Mouse (Mus musculus) stomach, embryonic 16.5 days (tissue): ENCODE results near the gene A930004D18Rik. TPM values are rescaled to one million over a fixed set of nuclear protein-coding genes. Genes with fewer than 3 reads are reported as not detected.
"Not testable (repeated sequence)": the region's sequence is repeated elsewhere in the genome, so short reads cannot be mapped to it uniquely, and the experiment has no call there.

Experiments used
- ATAC-seq: fragments of 200-750 bp; cut with Nextera tagmentation; 2 replicates; pipeline ENCODE4 v1.8.0; 2017; ENCODE audit warnings: moderate number of reproducible peaks, moderate TSS enrichment; ENCODE audit not compliant: insufficient read depth, low FRiP score
- H3K27ac ChIP-seq: fragments of 300-500 bp; sonication (generic); 2 replicates; pipeline ENCODE4 v1.5.1; 2014; ENCODE audit warnings: low read length
- H3K27me3 ChIP-seq: fragments of 300-500 bp; sonication (generic); 2 replicates; pipeline ENCODE4 v1.6.1; 2014; ENCODE audit warnings: low read length, control low read depth, mixed read lengths; ENCODE audit not compliant: control insufficient read depth, insufficient read depth
- H3K36me3 ChIP-seq: fragments of 300-500 bp; sonication (generic); 2 replicates; pipeline ENCODE4 v1.6.1; 2014; ENCODE audit warnings: low read length; ENCODE audit not compliant: control insufficient read depth, insufficient read depth
- H3K4me1 ChIP-seq: fragments of 300-500 bp; sonication (generic); 2 replicates; pipeline ENCODE4 v1.6.1; 2014; ENCODE audit warnings: low read length, control low read depth, mixed read lengths; ENCODE audit not compliant: control insufficient read depth, insufficient read depth
- H3K4me2 ChIP-seq: fragments of 300-500 bp; sonication (generic); 2 replicates; pipeline ENCODE4 v1.6.1; 2014; ENCODE audit warnings: low read depth, low read length, mixed read lengths
- H3K4me3 ChIP-seq: fragments of 300-500 bp; sonication (generic); replicated peaks from 2 replicates; pipeline ENCODE4 v1.5.1; 2014; ENCODE audit warnings: mild to moderate bottlenecking, low read length
- H3K9ac ChIP-seq: fragments of 300-500 bp; sonication (generic); 2 replicates; pipeline ENCODE4 v1.6.1; 2014; ENCODE audit warnings: low read length
- H3K9me3 ChIP-seq: fragments of 300-500 bp; sonication (generic); replicated peaks from 2 replicates; pipeline ENCODE4 v1.6.1; 2016; ENCODE audit warnings: low read length, control low read depth; ENCODE audit not compliant: control insufficient read depth
- WGBS: fragments of 180-500 bp; shearing (Covaris S2); extraction: QIAGEN DNeasy Blood & Tissue Kit; methylation state at CpG from one replicate; pipeline ENCODE4 v1.1.7; 2014; 5-methylcytosine and 5-hydroxymethylcytosine counted together
- polyA plus RNA-seq: library from polyadenylated mRNA; unstranded; fragments of >200 nt; fragmentation: Nextera tagmentation; extraction: Ambion mirVana; gene quantifications from 2 replicates; pipeline ENCODE4 v1.2.1, GENCODE M21; 2015

The A930004D18Rik gene
- polyA plus RNA-seq, 1 experiment from 2014 or later = 11.1 TPM

DNA sequence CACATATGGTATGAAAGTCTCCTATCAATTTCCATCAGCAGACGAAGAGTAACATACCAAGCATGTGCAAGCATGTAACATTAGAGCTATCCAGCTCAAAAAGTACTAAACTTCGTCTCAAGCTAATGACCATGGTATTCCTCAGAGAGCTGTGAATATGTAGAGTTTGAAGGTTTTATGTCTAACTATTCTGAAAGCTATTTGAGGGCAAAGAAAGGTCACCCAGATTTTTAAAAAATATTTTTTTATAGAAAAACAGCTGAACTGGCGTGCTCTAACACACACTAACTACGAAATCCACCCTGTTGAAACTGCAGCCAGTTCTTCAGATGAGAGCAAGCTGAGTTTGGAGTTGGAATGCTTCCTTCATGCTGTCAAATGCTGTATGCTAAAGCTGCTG is 33.3 kb downstream of the A930004D18Rik start:
- Histone ChIP-seq H3K27me3 (no peaks in the 10 kb centered on the region), H3K9ac (no peak overlapping the region), H3K4me2 (no peak overlapping the region), H3K4me3 (no peak overlapping the region), H3K9me3 (no peaks in the 10 kb centered on the region), H3K36me3 (no peaks in the 10 kb centered on the region), H3K27ac (no peak overlapping the region), H3K4me1 (0 out of 2 replicates have a peak, but pooled peaks cover 2% of the 10 kb centered on the region)
- peak; percentile 47; the same call in 1 of the 2 replicates for ATAC-seq
- 54% methylated on average over 4 of the region's 4 CpGs for WGBS

DNA sequence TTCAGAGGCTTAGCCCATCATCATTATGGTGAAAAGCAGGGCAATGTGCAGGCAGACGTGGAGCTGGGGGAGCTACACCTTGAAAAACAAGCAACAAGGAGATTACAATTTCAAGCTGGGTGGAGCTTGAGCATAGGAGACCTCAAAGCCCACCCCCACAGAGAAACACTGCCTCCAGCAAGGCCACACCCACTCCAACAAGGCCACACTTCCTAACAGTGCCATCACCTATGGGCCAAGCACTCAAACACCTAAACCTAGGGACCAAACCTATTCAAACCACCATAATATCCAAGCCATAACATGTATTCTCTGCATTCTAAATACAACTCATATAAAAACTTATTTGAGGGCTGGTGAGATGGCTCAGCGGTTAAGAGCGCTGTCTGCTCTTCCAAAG is 35.2 kb downstream of the A930004D18Rik start:
- Histone ChIP-seq H3K4me3 (no peak overlapping the region), H3K9ac (no peak overlapping the region), H3K36me3 (no peaks in the 10 kb centered on the region), H3K4me1 (0 out of 2 replicates have a peak, but pooled peaks cover 2% of the 10 kb centered on the region), H3K9me3 (no peaks in the 10 kb centered on the region), H3K4me2 (no peak overlapping the region), H3K27me3 (no peaks in the 10 kb centered on the region), H3K27ac (no peak overlapping the region)
- no peak for ATAC-seq
- 93% methylated on average over 3 of the region's 3 CpGs for WGBS

DNA sequence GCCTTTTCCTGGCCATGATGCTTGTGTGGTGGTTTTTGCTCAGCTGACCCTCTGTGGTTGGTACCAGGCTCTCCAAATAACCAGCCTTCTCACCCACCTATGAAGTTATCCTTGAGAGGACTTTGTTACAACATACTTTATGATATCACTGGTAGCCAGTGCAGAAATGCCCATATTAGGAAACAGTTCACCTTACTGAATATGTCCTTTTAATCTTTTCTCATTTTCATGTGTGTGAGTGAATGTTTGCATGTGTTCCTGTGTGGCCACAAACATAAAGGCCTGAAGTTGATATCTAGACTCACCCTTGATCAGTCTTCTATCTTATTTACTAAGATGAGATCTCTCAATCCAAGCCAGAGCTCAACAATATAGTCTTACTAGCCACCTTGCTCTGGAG is 40.7 kb downstream of the A930004D18Rik start, which contains the start of gene H2al2a:
H2al2a (minus strand) TSS at position 101 of the 400 bp plus-strand sequence.
- Histone ChIP-seq H3K4me2 (no peak within 1 kb of the TSS), H3K9ac (no peak within 1 kb of the TSS), H3K36me3 (no peaks in the 10 kb centered on the region), H3K4me3 (no peak within 1 kb of the TSS), H3K9me3 (no peaks in the 10 kb centered on the region), H3K4me1 (no peaks in the 10 kb centered on the region), H3K27ac (no peak within 1 kb of the TSS), H3K27me3 (no peaks in the 10 kb centered on the region)
- ATAC-seq = no peak

DNA sequence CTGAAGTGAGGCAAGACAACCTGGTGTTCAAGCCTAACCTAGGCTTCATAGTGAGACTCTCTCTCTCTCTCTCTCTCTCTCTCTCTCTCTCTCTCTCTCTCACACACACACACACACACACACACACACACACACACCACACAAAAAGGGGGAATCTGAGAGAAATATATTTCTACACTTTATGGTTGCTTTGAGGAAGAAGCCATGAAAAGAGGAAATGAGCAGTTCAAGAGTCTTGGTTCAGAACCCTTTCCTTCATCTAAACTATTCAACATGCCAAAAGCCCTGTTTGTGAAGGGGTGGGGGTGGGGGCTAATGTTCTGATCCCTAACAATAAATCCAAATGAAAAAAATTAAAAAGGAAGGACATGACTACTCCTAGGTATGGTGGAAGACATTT is 48.0 kb downstream of the A930004D18Rik start:
- no peaks in the 10 kb centered on the region for H3K9me3 ChIP-seq
- no peak overlapping the region for H3K9ac ChIP-seq
- H3K36me3 ChIP-seq = no peaks in the 10 kb centered on the region
- H3K4me1 ChIP-seq = no peaks in the 10 kb centered on the region
- no peak overlapping the region for H3K27ac ChIP-seq
- ATAC-seq = no peak
- no peaks in the 10 kb centered on the region for H3K27me3 ChIP-seq
- H3K4me2 ChIP-seq = no peak overlapping the region
- H3K4me3 ChIP-seq = no peak overlapping the region

DNA sequence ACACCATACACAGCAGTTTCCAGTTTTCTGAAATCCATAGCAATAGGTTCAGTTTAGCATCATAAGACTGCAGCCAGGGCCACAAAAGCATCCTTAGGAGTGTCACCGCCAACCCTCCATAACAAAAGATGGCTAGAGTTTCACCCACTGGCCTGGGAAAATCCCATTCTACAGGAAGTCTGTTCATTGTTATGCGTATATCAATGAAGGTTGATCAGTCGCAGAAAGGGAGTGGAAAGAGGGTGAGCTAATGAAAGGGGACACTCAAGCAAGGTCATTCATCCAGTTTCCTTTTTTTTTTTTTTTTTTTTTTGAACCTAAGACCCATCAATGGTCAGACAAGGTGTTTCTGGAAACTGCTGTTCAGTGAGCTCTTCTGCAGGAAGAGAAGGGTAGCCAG is 48.4 kb downstream of the A930004D18Rik start:
- WGBS = 74% methylated on average over 3 of the region's 3 CpGs
- H3K27ac ChIP-seq = no peak overlapping the region

DNA sequence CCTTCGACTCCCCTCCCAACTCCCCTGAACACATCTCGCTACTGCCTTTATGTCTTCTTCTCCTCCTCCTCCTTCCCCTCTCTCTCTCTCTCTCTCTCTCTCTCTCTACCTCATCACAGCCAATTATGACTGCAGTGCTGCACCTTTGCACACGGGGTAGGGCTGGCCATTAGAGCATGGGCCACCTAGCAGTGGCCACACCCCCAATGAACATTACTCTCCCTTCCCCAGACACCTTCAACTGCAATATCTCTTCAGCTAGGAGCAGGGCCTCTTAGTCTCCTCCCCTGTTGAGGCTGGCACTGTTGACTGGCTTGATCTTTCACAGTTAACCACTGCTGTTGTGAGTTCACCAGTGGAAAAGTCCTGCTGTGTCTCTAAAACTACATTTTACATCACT is 50.8 kb downstream of the A930004D18Rik start:
- no peaks in the 10 kb centered on the region for H3K27me3 ChIP-seq
- H3K9me3 ChIP-seq = no peaks in the 10 kb centered on the region
- H3K36me3 ChIP-seq = no peaks in the 10 kb centered on the region
- 74% methylated on average over 3 of the region's 3 CpGs for WGBS
- H3K9ac ChIP-seq = no peak overlapping the region
- no peak overlapping the region for H3K27ac ChIP-seq
- no peaks in the 10 kb centered on the region for H3K4me1 ChIP-seq
- H3K4me2 ChIP-seq = no peak overlapping the region
- ATAC-seq = no peak
- no peak overlapping the region for H3K4me3 ChIP-seq

More for the DNA sequence above, 48.4 kb downstream of the A930004D18Rik start:
- Histone ChIP-seq H3K4me2 (no peak overlapping the region), H3K4me1 (no peaks in the 10 kb centered on the region), H3K9me3 (no peaks in the 10 kb centered on the region), H3K4me3 (no peak overlapping the region), H3K36me3 (no peaks in the 10 kb centered on the region), H3K27me3 (no peaks in the 10 kb centered on the region), H3K9ac (no peak overlapping the region)
- ATAC-seq = no peak

DNA sequence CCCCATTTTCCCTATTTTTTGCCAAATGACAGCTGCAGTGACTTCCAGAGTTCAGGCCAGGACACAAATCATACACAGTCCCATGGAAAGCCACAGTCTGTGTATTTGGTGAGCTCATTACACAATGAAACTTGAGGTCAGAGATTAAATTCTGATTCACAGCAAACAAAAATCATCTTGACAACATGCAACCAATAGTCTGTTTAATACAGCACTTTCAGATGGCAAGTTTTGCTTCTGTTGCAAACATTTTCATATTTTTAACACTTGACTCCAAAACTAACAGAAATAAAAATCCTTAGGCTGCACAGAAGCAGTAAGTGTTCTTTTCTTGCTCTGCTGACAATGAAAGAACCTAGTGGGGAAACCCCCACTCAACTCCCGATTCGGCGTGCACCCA is 52.8 kb downstream of the A930004D18Rik start:
- no peaks in the 10 kb centered on the region for H3K9me3 ChIP-seq
- H3K9ac ChIP-seq = no peak overlapping the region
- WGBS = 96% methylated on average over 3 of the region's 3 CpGs
- no peaks in the 10 kb centered on the region for H3K27me3 ChIP-seq
- H3K36me3 ChIP-seq = no peaks in the 10 kb centered on the region
- no peak for ATAC-seq
- no peak overlapping the region for H3K4me2 ChIP-seq
- H3K4me1 ChIP-seq = no peaks in the 10 kb centered on the region
- H3K4me3 ChIP-seq = no peak overlapping the region
- no peak overlapping the region for H3K27ac ChIP-seq

DNA sequence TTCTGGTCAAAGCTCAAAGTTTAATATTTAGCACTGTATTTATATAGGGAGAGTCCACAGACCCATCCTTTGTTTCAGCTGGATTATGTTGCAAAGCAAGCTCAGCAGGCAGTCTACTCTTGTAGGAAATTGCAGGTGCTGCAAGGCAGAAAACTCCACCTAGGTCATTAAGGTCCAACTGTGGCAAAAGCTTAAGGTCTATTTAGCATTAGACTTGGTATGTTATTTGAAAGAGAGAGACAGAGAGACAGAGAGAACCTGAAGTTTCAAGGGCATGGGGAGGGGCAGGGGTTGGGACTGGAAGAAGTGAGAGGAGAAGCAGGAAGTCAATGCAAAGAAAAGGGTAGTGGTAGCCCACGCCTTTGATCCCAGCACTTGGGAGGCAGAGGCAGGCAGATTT is 54.8 kb downstream of the A930004D18Rik start:
- Histone ChIP-seq H3K4me2 (no peak overlapping the region), H3K4me3 (no peak overlapping the region), H3K27ac (no peak overlapping the region), H3K9me3 (no peaks in the 10 kb centered on the region), H3K4me1 (no peaks in the 10 kb centered on the region), H3K9ac (no peak overlapping the region), H3K36me3 (no peaks in the 10 kb centered on the region), H3K27me3 (no peaks in the 10 kb centered on the region)
- 89% methylated on average over 1 of the region's 1 CpGs for WGBS
- ATAC-seq = no peak

DNA sequence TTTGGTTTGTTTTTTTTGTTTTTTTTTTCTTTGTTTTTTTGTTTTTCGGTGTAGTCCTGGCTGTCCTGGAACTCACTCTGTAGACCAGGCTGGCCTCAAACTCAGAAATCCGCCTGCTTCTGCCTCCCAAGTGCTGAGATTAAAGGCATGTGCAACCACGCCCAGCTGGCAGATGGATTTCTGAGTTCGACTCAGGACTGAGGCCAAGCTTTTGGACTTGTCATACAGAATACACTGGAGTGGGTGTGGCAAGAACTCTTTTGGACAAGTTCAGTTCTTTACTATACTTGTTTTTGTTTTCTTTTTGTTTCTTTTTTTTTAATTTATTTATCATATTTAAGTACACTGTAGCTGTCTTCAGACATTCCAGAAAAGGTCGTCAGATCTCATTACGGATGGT is 58.8 kb downstream of the A930004D18Rik start:
- WGBS = 90% methylated on average over 6 of the region's 6 CpGs
- Histone ChIP-seq H3K9ac (no peak overlapping the region), H3K4me3 (no peak overlapping the region), H3K27me3 (no peaks in the 10 kb centered on the region), H3K4me2 (no peak overlapping the region), H3K9me3 (no peaks in the 10 kb centered on the region), H3K27ac (no peak overlapping the region), H3K4me1 (no peaks in the 10 kb centered on the region), H3K36me3 (no peaks in the 10 kb centered on the region)
- ATAC-seq = no peak

DNA sequence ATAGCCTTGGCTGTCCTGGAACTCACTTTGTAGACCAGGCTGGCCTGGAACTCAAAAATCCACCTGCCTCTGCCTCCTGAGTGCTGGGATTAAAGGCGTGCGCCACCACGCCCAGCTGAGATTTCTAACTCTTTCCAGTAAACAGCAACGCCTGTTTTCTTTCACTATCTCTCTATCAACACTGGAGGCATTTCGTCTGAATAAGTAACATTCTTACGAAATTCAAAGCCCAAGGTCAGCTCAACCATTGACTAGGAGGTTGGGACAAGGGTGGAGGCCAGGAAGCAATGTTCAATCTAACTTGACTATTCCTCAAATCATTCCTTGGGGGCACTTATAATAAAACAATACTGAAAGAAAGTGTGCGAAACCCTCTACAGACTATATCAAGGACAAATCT is 59.3 kb downstream of the A930004D18Rik start:
- H3K27ac ChIP-seq, H3K4me3 ChIP-seq, H3K27me3 ChIP-seq, H3K9me3 ChIP-seq, H3K36me3 ChIP-seq, H3K9ac ChIP-seq, ATAC-seq, H3K4me2 ChIP-seq, H3K4me1 ChIP-seq: not testable (repeated sequence)
- 91% methylated on average over 7 of the region's 7 CpGs for WGBS
